Mouse (Mus musculus) thymus, postnatal 4 days (tissue): Measurements from ENCODE around the gene Nek6.

Source experiments
- DNase-seq: peaks from one replicate; pipeline ENCODE4 v3.0.0; 2021

Gene Nek6

DNA sequence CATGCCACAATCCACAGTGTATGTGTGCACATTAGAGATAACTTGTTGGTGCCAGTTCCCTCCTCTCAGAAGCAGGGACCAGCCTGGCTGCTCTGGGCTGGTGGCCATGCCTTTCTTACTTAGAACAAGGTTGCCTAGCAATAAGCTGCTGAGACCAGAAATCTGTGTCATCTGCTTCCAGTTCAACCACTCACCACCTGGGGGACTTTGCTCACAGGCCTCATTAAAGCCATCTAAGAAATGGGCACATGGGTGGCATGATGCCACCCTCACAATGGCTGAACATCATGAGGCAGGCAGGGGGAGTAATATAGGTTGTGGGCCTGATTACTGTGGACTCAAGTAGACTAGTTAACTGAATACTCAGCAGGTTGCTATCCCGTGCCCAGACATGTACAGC lies 1.3 kb upstream of the Nek6 start:
- DNase-seq, result no peak

DNA sequence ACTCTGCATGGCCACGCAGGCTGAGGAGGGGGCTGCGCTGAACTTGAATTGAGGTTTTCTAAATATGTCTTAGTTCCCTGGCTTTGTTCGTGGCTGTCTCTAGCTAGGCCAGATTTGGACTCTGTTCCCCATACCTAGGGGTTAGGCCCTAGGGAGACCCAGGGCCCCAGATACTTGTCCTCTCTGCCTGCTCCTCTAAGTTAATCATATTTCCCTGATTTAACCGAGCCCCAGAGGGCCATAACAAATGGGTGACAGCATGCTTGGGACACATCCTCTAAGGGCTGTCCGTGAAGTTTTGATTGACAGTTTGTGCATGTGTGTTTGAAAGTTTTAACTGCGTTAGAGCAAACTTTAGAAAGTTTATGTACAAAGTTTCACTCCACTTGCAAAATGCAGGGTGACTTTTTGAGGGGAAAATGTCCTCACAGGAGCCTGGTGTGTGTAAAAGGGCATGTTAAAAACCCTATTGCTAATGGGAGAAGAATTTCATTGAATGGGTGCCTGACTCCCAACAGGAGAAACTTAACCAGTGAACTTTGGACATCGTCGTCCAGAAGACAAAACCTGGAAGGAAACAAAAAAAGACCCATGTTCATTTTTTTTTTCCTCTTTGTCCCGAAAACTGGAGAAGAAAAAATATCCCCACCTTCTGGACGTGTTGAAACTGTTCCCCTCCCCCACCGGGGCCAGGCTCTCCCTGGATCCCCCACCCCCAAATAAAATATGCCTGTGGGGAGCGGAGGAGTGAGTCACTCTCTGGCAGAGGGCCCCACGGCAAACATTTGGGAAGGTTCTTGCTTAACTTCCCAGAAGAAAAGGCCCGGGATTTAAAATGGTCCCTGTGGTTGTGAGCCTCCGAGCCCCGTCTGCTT lies 1.1 kb downstream of the Nek6 start:
- no peak for DNase-seq

DNA sequence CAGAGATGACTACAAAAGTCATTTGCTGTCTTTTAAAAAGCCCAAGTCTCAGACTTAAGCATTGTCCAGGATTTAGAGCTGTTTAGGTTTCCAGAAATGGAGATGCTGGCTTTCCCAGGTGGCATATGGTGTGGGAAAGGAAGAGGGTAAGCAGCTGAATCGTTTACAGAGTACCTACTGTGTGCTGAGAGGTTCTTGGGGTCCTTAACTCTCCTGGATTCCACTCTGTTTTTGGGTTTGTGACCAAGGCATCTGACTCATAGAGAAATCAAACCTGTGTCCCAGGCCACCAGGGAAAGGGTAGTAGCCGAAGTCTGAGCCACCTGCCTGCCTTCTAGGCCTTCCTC lies 1.7 kb downstream of the Nek6 start:
- no peak for DNase-seq

DNA sequence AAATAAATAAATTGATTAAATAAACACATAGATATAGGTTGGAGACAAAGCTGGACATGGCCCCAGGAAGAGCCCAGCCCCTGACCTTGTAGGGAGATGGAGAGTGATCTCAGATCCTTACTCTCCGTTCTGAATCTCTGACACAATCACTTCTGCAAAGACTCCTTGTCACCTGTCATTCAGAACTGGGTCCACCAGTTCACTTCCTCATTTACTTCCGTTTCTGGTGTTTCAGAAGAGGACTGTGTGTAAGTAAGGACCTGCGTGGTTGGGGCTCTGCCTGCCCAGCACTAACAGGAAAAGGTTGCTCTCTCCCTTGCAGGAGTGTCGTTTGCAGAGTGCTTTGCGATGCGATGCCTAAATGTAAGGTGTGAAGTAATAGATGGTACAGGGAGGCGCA lies 3.0 kb downstream of the Nek6 start:
- DNase-seq, result no peak

DNA sequence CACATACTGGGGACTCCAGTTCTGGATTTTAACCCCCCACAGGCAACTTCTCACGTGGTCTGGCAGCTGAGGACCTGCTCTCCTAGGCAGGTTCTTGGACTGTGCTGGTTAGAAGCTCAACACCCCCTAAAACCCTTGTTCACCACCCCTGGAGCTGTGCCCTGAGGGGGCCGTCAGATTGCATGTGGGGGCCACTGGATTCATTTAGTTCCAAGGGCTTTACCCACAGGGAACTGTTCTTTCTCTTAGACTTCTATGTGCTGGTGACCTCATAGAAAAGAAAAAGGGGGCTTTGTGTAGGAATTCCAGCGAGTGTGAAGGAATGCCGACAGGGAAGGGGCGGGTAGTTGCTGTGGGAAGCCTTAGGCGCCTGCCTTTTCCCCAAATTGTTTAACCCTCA lies 4.0 kb downstream of the Nek6 start:
- DNase-seq, result no peak

DNA sequence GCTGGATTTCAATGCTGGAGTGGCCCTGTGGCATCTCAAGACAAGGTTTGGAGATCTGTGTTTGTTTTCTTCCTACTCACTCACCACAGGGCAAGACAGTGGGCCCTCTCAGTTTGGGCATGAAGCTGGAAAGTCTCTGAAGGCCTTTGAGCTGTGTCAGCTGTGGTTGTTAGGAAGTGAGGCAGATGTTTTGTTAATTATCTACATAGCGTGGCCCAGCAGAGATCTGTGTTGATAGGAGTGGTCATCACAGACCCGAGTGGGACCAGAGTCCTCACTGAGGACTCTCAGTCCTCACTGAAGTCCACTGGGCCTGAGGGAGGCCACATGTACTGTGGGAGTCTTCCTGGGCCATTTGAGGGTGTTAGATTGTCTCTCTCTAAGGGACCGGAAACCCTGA lies 5.0 kb downstream of the Nek6 start:
- no peak for DNase-seq

DNA sequence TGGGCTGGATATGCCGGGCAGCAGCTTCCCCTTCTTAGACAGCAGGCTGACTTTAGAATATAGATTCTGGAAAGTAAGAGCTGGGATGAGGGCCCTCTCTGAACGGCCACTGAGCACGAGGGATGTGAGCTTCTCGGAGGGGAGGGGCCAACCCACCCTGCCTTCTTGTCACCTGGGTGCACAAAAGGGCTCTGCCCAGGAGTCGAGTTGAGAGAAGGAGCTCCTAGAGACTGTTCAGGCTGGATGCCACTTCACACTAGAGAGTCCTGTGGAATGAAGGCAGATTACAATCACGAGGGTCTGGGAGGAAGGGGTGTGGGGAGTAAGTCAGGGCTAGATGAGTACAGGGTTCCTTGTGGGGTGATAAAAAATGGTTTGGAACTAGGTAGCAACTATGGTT lies 5.6 kb downstream of the Nek6 start:
- no peak for DNase-seq

DNA sequence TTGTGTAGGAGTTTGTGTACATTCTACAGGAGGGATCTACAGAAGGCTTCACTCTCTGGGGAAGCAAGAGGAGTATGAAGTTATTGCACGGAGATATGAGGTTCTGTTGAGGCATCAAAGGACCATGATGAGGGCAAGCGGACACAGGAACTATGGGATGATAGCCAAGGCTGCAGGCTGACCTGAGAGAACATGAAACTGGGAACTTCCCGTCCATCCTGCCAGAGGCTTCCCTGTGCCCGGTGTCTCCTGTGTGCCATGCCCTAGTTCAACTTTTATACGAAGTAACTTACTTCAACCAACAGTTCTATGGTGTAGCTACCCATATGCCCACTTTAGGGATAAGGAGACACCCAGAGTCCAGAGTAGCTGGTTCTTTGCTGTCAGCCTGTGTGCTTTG lies 7.3 kb downstream of the Nek6 start:
- no peak for DNase-seq

DNA sequence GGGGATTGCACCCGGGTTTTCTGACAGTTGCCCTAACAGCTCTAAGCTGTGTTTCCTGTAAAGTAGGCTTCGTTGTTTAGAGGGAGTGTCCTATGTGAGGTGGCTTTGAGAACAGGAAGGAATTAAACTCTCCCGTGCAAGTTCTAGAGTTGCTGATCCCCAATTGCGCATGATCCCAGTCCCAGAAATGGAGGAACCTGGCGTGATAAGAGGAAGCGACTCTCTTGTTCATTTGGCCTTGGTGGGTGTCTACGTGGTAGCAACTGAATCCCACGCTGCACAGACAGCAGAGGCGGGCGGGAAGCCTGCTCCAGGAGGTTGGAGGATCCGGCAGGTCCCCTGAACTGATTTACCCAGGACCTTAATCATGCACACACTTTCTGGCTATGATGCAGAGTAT lies 8.5 kb downstream of the Nek6 start:
- no peak for DNase-seq

DNA sequence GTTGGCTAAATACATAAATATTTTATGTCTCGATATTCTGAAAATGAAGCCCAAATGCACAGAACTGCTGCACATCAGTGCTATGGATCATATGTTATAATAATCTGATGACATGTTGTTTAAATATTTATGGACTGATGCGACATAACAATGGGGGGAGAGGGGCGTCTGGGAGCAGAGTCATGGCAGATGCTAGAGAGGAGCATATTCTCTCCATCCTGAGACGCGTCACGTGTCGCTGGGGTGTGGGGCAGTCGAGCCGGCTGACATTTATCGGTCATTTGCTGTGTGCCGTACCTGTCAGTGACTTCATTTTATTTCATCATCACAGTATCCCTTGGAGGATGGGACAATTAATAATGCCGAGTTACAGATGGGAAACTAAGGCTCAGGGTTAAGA lies 10.2 kb downstream of the Nek6 start:
- no peak for DNase-seq

DNA sequence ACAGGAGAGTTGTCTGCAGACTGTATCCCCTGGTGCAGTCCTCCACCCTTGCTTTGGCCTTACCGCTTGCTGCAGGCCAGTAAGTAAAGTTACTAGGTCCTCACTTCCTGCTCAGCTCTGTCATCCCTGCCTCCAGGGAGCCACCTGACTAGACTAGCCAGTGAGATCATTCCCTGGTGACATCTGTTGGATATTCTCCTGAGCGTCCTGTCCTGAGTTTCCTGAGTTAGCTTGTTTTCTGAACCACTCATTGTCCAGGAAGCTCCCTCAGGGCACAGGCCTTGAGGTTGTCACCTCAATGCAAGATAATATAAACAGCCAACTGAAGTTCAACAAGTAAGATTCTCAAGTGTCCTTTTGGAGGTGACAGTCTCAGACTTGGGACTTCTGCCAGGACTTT lies 10.9 kb downstream of the Nek6 start:
- no peak for DNase-seq

DNA sequence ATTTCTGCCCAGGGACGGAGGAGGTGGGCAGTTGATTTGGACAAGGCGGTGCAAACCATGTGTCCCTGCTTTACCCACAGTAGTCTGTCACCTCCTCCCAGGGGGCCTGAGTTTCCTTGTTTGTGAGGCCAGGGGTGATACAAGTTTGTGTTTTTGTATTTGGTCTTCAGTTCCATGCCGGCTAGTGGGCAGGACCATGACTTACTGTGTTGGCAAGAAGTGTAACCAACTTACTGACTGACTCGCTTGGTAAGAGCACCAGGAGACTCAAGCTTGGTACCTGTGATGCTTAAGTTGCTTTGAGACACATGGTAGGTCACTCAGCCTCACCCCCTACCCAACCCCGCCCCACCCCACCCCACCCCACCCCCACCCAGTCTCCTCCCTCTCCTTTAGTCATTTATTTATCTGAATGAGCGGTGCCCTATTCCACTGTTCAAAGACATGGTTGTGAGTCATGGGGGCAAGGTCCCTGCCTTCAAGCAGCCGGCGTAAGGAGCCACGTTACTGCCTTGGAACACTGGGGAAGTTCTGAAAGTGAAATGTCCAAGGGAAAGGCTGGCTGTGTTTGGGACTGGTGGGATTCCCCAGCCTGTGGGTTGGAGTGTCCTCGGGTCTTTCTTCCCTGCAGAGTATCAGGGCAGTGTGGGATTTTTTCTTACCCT lies 12.5 kb downstream of the Nek6 start:
- no peak for DNase-seq

DNA sequence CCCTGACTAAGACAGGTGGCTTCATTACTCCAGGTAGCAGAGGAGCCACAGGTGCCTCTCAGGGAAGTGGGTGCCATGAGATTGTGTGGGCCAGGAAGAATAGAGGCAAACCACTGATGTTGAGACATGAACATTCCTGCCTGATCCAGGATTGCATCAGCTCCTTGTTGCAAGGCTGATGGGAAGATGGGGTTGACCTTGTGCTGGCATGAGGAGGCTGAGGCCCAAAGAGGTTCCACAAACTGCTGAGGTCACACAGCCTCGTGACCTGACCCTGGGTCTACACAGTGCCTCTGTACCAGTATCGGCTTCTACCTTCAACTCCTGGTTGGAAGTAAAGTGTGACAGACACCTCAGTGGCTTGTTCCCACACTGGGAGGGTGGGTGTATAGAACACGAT lies 13.6 kb downstream of the Nek6 start:
- DNase-seq, result no peak

DNA sequence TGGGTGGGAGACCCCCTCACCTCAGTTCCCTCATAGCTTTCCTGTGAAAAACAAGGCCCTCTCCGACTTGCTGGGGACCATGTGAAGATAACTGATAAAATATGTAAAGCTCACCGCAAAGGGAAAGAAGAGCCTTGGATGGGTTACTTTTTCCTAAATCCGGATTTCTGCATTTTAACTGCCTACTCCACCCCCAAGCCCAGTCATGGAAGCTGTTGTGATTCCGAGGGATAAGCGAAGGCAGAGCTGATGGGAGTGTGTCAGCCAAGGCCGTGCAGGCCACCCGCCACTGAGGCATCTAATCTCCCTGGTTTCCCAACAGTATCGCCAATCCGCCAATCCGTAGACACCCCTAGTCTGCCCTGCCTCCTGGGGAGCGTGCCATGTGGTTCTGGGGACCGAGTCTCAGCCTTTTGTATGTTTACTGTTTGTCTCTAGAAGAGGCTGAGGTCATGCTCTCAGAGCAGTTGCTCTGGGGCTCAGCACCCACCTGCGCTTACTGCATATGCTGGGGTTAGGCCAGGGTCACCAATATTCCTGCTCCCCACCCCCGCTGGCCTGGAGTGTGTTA lies 18.2 kb downstream of the Nek6 start:
- DNase-seq, result no peak

DNA sequence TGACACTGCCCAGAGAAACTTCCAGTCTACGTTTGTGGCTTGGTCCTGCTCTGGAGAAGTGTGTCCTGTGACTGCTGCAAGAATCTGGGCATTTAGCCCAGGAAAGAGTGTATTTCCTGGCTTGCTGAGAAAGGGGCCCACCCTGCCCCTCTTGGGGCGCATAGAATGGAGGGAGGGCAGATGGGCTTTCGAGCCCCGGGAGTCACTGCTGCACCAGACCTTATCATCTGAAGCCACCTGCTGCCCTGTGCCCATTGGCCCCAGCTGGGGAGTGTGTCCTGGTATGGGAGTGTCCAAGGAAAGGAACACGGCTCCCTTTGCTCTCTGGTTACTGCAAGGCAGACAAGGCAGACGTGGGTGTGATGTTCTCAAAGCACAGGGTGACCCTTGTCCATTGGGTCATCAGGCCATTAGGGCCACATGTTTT lies 19.5 kb downstream of the Nek6 start:
- DNase-seq, result no peak

DNA sequence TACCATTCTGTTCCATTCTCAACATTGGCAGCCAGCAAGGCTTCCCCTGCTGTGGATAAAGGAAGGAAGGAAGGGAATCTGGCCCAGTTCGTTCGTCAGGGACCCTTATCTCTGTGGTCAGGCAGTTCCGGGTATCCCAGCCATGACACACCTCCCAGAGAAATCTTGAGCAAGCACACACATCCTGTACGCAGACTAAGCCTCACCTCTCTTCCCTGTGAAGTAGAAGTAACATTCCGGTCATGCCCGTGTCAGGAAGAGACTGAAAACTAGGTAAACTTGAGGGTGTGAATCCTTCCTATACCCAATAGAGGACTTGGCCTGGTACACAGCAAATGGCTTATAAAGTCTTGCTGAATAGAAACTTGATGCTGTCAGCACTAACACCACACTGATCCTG lies 21.9 kb downstream of the Nek6 start:
- no peak for DNase-seq

DNA sequence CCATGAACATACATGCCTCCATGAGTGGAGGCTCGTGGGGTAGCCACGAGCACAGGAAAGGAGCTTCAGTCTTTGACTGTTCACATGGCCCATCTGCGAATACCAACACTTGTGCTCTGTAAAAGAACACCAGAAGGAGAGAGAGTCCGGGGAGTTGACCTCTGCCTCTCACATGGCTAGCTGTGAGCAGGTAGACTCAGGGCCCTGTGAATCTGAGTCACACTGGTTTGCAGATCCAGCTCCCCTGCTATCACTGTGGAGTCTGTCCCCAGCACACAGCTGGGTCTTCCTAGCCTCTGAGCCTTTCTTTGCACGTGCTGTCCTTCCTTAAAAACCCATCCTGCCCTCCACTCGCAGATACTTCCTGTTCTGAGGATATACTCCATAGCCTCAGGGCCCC lies 22.3 kb downstream of the Nek6 start:
- DNase-seq, result no peak

DNA sequence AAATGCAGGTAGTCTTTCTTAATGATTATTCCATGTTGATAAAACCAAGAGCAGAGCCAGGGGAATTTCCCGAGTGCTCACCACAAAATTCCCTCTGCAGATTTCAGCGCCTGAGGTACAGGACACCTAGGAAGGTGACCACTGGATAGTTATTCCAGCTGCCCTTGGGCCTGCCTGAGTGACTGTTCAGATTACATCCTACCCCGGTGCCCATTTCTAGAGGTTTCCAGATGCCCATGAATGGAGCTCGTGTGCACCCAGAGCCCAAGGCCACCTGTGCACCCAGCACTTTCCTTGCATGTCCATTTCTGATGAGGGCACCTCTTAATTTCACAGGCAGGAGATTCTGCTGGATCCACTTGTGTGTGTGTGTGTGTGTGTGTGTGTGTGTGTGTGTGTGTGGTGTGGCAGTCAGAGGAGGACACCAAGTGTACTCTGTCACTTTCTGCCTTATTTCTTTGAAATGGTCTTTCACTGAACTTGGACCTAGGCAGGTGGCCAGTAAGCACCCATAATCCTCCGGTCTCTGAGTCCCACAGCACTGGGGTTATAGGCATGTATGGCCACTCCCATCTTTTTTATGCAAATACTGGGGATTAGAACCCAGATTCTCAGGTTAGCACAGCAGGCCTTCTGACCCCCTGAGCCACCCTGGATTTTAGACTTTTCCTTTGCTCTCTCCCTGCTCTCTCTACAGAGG lies 22.9 kb downstream of the Nek6 start:
- DNase-seq, result no peak

DNA sequence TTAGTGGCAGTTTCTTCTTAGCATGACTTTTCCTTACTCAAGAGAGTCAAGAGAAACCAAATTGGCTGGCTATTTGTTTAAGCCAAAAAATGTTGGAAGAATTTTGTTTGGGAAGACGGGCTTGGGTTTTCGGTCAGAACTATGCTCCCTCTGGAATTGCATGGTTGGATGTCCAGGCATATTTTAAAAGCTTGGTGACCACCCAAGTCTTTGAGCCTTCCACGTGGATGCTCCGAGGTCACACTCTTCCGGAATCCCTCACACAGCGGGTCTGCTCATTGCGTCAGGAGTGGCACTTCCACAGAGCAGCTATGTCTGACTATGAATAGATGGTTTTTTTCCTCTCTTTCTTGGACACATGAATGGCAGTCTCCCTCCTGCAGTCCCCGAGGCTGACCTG lies 23.6 kb downstream of the Nek6 start:
- DNase-seq, result no peak

DNA sequence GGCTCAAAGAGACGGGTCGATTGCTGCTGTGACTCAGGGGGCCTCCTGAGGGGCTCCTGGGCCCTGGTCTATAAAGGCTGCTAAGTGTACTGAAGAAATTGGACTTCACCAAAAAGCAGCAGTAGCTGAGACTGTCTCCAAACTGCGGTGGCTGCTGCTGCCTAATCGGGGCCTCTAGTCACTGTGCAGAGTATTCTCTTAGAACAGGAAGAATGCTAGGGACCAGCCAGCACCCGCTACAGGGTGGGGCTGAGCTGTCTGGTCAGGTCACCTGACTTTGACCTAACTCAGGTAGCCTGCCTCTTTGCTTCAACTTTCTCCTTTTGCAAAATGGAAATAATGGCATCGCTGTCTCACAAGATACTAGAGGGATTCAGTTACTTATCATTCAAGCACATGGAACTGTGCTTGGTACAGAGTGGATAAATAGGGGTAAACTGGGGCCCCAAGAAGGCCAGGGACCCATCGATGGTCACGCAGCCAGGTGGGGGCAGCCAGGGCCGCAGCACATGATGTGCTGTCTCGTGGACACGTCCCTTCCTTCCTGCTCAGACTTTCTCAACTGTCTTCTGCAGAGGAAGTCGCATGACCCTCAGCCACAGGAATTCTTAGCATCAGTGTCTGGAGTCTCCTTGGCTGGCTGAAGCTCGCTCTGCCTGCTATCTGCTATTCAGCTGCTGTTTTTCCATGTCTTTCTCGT lies 24.2 kb downstream of the Nek6 start:
- DNase-seq, result no peak

DNA sequence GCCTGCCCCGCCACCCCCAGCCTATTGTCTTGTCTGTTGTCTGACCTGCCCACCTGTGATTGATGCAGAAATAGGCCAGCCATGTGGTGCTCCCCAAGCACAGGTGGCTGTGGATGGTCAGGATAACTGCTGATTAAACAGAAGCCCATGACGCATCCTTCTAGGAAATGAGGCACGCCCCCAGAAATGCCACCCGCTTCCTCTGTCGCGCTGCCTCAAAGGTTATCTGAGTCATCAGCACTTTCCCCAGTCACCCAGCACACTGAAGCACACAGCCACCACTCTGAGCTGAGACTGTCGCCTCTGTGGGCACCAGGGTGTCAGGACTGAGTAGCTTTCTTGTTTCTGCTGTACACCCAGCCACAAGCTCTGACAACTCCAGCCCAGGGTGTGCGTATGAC lies 24.9 kb downstream of the Nek6 start:
- DNase-seq, result peak; percentile 45

DNA sequence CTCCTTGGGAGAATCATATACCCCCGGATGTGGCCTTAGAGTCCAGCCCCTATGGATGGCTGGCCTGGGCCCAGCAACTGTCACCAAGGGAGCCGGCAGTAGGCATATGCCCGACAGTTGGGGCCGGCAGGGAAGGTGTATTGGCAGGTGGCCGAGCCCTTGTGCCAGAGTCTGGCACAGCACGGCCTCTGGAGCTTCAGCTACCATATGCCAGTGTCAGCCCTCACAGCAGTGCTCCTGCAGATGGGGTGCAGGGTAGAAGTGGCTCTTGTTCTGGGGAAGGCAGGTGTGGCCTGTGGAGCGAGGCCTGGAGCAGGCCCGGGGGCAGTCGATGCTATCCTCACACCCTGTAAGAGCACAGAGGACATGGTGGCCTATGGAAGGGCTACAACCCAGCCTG lies 28.2 kb downstream of the Nek6 start:
- DNase-seq, result no peak

DNA sequence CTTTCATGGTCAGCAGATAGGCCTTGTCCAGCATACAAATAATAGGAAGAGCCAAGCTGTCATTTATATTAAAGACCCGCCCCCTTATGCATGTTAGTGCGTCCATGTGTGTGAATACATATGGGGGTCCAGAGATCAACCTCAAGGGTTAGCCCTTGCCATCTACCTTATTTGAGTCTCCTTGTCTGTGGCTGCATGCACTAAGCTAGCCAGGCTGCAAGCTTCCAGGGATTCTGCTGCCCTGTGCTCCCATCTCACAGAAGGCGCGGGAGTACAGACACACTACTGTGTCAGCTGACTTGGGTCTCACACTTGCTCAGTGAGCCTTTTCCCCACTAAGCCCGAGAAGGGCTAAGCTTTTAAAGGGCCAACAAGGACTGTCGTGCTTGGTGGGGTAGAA lies 29.2 kb downstream of the Nek6 start:
- DNase-seq, result no peak
